Mouse (Mus musculus) embryonic fibroblast, embryonic 13.5 days (primary cell): ENCODE results near the gene Ndufa13. TPM values are rescaled to one million over a fixed set of nuclear protein-coding genes. Genes with fewer than 3 reads are reported as not detected.

Source experiments
- H3K27ac ChIP-seq: 2 replicates; pipeline ENCODE4 v1.5.1; 2012; ENCODE audit warnings: low read length, control low read depth, inconsistent platforms; ENCODE audit not compliant: insufficient read depth
- H3K4me1 ChIP-seq: 2 replicates; pipeline ENCODE4 v1.6.1; 2011; ENCODE audit warnings: low read length; ENCODE audit not compliant: control insufficient read depth, insufficient read depth
- H3K4me3 ChIP-seq: 2 replicates; pipeline ENCODE4 v1.5.1; 2011; ENCODE audit warnings: mild to moderate bottlenecking, control low read depth, low read length; ENCODE audit not compliant: insufficient read depth
- CTCF ChIP-seq: IDR thresholded peaks from 2 replicates; pipeline ENCODE4 v1.5.1; 2011; ENCODE audit warnings: mild to moderate bottlenecking, control low read depth, low read length, moderate library complexity, borderline replicate concordance; ENCODE audit not compliant: insufficient read depth
- POLR2A ChIP-seq: IDR thresholded peaks from 2 replicates; pipeline ENCODE4 v1.6.1; 2011; ENCODE audit warnings: low read depth, mild to moderate bottlenecking, control low read depth, low read length, moderate library complexity
- polyA plus RNA-seq: library from polyadenylated mRNA; stranded (reverse); fragments of >200 nt; gene quantifications from 2 replicates; pipeline ENCODE4 v1.2.4, GENCODE M21; 2011; ENCODE audit warnings: low read depth; ENCODE audit not compliant: missing spikeins, insufficient read length

The Ndufa13 gene
- polyA plus RNA-seq, 1 experiment = 62.9 TPM

DNA sequence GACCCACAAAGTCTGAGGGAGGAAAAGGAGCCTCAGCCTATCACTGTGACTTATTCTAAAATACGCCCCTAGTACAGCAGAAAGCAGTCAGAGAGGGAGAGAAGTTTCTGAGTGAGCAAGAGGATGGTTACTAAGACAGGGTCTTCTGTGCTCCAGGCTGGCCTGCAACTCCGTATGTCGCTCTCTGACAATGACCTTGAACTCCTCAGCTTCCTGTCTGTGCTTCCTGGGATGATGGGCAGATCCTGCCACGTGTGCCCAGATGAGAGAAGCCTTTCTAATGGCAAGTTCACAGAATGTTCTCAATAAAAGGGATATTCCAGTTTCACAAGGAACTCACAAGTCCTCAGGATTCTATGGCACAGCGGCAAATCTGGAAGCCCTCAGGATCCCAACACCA lies 32.2 kb upstream of the Ndufa13 start:
- TF ChIP-seq CTCF = no peak
- TF ChIP-seq POLR2A = no peak
- Histone ChIP-seq H3K27ac (no peak overlapping the region), H3K4me3 (no peak overlapping the region), H3K4me1 (peaks cover 16% of the 10 kb centered on the region)

DNA sequence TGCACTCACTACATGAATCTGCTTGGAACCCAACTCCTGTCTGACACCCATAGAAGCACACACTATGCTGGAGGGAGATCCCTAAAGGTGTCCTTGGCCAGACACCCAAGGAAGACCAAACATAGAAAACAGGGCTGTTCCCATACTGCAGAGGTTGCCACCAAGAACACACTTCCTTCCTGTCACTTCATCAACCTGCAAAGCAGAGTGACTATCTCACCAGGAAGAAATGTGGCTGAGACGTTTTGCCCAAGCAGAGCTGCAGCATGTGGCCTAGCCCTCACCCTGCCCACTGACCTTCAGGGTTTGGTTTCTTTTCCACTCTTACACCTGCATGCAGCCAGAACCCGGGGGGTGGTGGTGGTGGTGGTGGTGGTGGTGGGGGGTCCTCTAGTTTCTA lies 31.5 kb upstream of the Ndufa13 start:
- H3K27ac ChIP-seq = no peak overlapping the region
- H3K4me3 ChIP-seq = no peak overlapping the region
- TF ChIP-seq POLR2A (no peak), CTCF (no peak)
- peaks cover 12% of the 10 kb centered on the region for H3K4me1 ChIP-seq

DNA sequence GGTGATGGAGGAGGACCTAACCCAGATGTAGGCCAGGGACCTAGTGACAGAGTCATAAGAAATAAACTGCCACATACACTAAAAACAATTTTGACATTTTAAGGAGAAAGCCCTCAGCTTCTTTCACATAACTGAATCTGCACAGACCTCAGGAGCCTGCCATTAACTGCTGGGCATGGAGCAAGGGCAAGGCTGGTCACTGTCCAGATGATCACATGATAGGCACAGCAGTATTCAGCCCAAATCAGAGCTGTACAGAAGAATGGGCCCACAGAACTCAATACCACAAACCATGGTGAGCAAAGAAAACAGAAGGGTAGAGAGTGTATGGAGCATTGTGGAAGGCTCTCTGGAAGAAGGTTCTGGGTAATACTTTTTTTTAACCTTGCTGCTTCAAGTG lies 24.5 kb upstream of the Ndufa13 start:
- Histone ChIP-seq H3K27ac (no peak overlapping the region), H3K4me3 (no peak overlapping the region), H3K4me1 (peaks cover 4% of the 10 kb centered on the region; the same call in 1 of the 2 replicates)
- no peak for TF ChIP-seq CTCF
- TF ChIP-seq POLR2A = no peak

DNA sequence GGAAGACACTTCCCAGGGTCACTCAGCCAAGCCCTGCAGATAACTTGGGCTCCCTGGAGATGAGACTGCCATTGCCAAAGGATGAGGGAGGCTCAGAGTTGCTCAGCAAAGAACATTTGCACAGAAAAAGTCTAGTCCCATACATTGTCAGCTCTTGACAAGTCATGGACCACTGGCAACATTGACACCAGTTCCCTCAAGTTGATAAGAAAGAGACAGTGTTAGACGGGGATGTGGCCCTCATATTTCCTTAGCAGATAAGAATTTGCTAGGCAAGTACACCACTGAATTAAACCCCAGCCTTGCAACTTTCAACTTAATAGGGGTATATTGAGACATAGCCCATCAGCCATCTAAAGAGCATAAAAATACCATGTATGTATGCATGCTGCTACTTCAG lies 21.6 kb upstream of the Ndufa13 start:
- H3K4me3 ChIP-seq = no peak overlapping the region
- H3K4me1 ChIP-seq = peaks cover 16% of the 10 kb centered on the region
- H3K27ac ChIP-seq = no peak overlapping the region
- TF ChIP-seq CTCF (no peak), POLR2A (no peak)

DNA sequence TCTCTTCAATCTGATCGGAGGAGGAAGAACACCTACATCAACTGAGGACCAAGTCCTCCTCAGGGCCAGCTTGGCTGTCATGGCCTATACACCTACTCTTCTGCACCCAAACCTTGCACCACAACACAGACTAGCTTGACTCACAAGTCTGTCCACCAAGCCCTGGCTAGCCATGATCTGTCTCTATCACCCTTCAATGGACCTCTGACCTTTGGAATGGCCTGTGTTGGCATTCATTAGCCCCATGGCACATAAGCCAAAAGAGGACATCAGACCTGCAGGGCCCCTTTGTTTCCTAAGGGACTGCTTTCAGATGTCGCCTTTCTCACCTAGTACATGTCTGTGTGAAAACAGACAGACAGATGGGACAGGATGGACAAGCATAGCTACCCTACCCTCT lies 18.8 kb upstream of the Ndufa13 start:
- H3K27ac ChIP-seq = no peak overlapping the region

DNA sequence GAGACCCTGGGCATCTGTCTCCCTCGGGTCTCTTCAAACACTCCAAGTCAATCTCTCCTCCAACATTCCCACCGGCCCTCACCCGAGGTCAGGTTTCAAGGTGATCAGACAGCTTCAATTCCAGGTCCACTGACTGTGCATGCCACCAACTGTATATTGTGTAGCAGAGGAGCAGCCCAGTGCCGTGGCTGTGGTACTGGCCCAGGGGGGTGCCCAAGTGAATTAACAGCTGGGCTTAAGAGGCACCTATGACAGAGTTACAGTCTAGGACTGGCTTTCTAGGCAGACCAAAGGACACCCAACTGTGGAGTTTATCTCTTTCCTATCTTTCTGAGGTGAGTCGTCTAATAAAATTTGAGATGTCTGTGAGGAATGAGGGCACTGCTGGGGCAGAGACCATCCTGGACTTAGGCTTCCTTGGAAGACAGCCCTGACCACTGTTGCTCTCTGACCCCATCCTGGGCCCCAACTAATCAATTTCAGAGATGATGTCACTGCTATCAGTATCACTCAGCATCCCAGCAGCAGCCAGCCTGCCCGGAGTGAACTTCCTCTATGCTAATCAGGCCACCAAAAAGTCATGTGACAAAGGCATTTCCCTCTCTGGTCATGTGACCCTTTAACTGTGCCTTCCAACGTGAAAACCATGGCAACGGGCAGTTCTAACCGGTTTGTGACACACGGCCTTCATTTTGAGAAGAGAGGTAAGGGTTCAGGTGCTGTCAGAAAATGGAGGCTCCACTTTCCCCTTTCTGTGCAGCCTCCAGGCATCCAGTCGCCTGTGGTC lies 17.7 kb upstream of the Ndufa13 start:
- Histone ChIP-seq H3K4me3 (no peak overlapping the region), H3K27ac (peak overlapping the region; percentile 53), H3K4me1 (peaks cover 16% of the 10 kb centered on the region)
- TF ChIP-seq POLR2A = no peak
- TF ChIP-seq CTCF = no peak

More for the DNA sequence above, 18.8 kb upstream of the Ndufa13 start:
- TF ChIP-seq CTCF = no peak
- TF ChIP-seq POLR2A = no peak
- no peak overlapping the region for H3K4me3 ChIP-seq
- H3K4me1 ChIP-seq = peaks cover 16% of the 10 kb centered on the region

DNA sequence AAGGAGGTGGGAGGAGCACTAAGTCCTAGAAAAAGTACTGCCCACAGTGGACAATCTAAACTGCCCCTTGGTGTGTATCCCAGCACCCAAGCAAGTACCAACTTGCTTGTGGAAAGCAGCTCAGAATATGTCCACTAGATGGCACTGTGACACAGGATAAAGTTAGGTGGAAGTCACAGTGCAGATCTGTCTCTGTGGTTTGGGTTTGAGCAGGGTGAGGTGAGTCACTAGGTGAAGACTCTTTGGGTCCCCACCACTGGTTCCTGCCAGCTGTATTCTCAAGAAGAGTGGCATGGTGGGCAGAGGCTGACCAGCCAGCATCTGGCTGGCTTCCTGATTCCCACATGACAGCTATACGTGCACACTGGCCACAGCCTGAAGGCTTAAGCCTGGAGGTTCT lies 16.7 kb upstream of the Ndufa13 start:
- Histone ChIP-seq H3K4me3 (no peak overlapping the region), H3K4me1 (peaks cover 16% of the 10 kb centered on the region), H3K27ac (peak overlapping the region; percentile 1; the same call in 1 of the 2 replicates)
- TF ChIP-seq POLR2A = no peak
- TF ChIP-seq CTCF = no peak

DNA sequence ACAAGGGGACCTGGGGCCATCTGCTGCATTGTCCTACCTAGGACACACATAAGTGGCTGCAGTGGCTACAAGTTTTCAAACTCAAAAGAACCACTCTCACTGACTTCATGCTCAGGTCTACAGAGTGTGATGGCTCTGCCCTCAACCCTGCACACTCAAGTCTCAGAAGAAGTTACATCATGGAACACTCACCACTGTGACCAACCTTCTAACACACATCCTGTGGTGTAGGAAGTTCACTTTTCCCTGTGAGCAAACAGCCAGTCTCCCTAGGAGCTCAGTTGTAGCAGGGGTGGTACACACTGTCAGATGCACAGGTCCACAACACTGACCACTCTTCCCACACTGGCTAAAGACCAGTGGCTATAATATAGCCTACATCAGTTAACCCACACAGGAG lies 16.1 kb upstream of the Ndufa13 start:
- H3K4me1 ChIP-seq = peaks cover 13% of the 10 kb centered on the region
- no peak overlapping the region for H3K4me3 ChIP-seq
- no peak overlapping the region for H3K27ac ChIP-seq
- no peak for TF ChIP-seq CTCF
- TF ChIP-seq POLR2A = no peak

DNA sequence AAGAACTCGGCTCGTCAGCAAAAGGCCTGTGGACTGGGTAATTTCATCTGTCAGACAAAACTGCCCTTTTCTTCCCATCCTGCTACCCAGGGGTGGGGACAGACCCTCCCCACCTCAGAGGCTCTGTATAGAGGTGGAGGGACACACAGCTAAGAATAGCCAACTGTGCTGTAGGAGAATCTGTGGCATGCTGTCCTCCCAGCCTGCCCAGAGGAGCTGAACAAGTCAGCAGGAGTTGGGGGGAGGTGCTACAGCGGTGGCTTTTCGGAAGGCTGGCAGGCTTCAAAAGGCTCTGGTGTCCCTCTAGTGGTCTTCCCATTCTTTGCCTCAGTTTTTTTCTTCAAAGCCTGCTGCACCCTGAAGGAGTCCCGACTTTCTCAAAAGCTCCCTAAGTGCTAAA lies 13.4 kb upstream of the Ndufa13 start:
- peaks cover 8% of the 10 kb centered on the region for H3K4me1 ChIP-seq
- H3K27ac ChIP-seq = no peak overlapping the region
- no peak overlapping the region for H3K4me3 ChIP-seq
- TF ChIP-seq POLR2A = no peak
- TF ChIP-seq CTCF = no peak

DNA sequence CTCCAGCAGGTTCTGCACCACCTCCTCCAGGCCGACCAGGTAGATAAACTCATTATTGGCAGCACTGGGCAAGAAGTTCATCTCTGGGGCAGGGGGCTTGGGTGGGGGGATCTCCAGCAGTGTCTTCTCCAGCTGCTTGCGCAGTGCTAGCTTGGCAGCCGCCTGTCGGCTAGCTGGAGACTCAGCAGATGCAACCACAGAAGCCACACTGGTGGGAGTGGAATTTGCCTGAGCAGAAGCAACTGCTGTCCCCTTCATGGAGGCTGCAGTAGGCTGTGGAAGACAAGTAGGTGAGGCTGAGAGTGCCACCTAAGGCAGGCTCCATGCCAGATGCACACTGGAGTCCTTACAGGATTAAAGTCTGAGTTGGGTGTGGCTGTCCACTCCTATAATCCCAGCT lies 12.2 kb upstream of the Ndufa13 start:
- Histone ChIP-seq H3K27ac (no peak overlapping the region), H3K4me1 (no peaks in the 10 kb centered on the region), H3K4me3 (no peak overlapping the region)
- TF ChIP-seq CTCF = no peak
- TF ChIP-seq POLR2A = no peak
